Mouse (Mus musculus) neutrophil, adult 83 days (primary cell): ENCODE data around the gene Lypd4. TPM values are rescaled to one million over a fixed set of nuclear protein-coding genes. Genes with fewer than 3 reads are reported as not detected.

Source experiments
- total RNA-seq, 2 experiments: library from RNA; stranded (reverse); gene quantifications; one replicate each; pipeline ENCODE4 v1.2.4; 2023

Gene Lypd4
- total RNA-seq: not detected

DNA sequence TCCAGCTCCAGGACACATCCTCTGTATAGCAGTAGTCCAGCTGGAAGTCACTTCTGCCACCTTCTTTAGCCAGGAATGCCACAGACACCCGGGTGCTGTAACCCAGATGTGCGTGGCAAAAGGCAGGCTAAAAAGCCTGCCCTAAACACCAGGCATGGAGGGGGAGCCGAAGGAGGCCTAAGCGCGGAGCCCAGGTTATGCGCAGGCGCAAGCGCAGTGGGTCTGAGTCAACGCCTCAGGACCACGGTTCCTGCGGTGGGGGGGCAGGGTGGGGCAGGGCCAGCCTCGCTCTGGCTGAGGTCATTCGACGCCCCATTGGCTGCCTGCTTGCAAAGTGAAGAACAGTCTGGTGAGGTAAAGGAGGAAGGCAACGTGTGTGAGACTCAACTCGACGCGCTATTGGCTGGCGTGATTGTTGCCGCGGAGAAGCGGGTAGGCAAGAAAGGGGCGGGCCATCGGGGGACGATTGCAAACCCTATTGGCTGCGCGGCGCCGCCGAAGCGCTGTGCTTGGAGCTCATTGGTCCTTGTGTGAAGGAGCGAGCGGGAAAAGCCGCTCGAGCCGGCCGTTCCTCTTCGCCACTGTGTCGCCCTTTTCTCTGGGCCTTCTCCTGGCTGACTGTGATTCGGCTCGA lies at the start of gene Lypd4, which contains the start of gene Dmrtc2:
Lypd4 (minus strand) TSS at position 410 of the 634 bp plus-strand sequence.
Dmrtc2 (plus strand) TSS at position 526 of the 634 bp plus-strand sequence.

DNA sequence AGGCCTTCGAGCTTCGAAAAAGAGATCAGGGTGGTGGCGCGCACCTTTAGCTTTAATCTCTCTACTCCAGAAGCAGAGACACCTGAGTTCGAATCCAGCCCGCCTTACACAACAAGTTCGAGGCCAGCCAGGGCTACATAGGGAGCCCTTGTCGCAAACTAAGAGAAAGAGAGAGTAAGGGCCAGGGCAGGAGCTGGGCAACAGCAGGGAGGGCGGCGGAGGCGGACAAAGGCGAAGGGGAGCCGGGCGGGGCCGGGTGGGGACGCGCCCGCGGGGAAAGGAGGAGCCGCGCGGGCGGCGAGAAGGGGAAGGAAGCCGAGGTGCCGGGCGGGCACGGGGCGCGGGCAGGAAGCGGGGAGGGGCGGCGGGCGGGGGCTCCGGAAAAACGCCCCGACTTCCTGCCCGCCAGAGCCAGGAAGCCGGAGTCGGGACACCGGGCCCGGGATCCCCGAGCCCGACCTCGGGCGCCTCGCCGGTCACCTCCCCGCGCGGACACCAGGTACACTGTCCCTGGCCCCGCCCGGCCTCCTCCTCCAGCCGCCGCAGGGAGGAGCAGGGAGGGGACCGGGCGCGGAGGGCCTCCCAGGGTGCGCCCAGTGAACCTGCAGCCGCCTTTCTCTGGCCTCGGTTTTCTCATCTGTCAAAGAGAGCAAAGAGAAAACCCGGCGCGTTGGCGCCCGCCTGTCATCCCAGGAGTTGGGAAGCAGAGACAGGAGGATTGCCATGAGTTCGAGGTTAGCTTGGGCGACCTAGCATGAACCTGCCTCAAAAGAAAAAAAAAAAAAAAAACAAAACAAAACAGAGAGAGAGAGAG lies 33.1 kb upstream of the Lypd4 start, which contains the start of gene Arhgef1:
Arhgef1 (plus strand) TSS at position 283 of the 814 bp plus-strand sequence.

DNA sequence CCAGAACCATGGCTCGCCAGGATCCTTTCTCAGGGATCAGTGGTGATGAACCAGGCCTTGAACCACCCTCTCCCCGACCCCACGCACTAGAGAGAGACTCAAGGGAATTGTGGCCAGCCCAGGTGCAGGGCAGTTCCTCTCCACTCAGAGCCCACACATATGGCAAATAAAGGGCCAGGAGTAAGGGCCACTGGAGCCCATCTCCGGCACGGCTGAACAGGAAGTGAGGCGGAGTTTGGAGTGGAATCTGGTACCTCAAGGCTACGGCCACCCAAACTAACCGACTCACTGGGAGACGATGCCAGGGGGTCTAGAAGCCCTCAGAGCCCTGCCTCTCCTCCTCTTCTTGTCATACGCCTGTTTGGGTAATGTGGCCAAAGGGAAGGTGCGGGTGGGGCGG lies 27.5 kb upstream of the Lypd4 start, which contains the start of gene Cd79a:
Cd79a (plus strand) TSS at position 158 of the 400 bp plus-strand sequence.

DNA sequence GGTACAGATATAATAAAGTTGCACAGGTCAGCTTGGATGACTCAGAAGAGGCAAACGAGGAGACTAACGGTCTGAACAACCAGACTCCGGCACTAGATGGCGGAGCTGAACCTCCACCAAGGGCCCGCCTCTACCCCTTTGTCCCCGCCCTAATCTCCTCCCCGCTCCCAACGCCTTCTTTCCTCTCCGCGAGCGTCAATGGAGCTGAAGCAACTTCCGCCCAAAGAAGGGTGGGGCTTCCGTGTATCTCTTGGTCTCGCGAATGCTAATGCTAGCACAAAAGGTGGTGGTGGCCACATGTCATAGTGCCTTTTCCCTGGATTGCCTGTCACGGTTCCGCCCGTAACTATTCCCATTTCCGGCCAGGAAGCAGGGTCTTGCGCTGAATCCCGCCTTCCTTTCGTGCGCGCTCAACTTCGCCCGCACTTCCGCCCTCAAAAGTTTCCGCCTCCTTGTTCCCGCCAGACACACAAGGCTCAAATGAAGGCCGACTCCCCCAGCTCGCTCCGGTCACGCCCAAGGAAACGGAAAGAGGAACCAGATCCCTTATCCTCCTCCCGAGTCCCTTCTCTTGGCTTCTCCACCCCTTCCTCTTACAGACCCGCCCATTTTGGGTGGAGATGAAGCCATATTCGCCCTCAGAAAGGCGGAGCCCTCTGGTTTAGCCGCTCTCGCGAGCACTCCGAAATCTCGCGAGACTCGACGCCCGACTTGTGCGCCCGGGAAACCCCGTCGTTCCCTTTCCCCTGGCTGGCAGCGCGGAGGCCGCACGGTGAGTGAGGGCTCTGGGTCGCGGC lies 14.4 kb upstream of the Lypd4 start, which contains the start of gene Rps19:
Rps19 (plus strand) TSS at position 476 of the 797 bp plus-strand sequence.

DNA sequence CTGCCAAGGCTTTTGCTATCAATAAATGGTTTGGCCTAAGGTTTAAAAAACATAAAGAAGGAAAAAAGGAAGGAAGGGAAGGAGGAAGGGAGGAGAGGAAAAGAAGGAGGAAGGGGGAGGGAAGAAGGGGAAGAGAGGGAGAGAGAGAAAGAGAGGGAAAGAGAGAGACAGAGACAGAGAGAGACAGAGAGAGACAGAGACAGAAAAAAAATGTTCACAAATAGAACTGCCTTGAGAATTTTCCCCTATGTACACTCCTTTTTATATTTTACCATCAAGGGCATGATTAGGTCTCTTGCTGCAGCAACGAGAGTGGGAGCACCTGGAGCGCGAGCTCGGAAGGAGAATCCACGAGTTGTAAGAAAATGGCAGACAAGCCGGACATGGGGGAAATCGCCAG lies 7.8 kb downstream of the Lypd4 start, which contains the start of gene Gm9844:
Gm9844 (plus strand) TSS at position 301 of the 400 bp plus-strand sequence.

Other genes starting within 250 kb of the Lypd4 start
- gene Lypd3, start 233.4 kb downstream of the Lypd4 start, total RNA-seq: not detected
- gene Tex101, start 193.3 kb downstream of the Lypd4 start, total RNA-seq: not detected
- 1 to 10 TPM in 1 of 2 experiments, not detected in 1; 1.4 TPM for gene BC049730, start 160.7 kb downstream of the Lypd4 start, total RNA-seq
- 1 to 10 TPM; 7.2 to 7.3 TPM for gene Gm4763, start 143.0 kb downstream of the Lypd4 start, total RNA-seq
- 1,000 to 10,000 TPM; 1,228 to 1,288 TPM for gene Cd177, start 109.6 kb downstream of the Lypd4 start, total RNA-seq
- 10 to 100 TPM; 68.3 to 68.8 TPM for gene Ceacam10, start 92.7 kb downstream of the Lypd4 start, total RNA-seq
- gene Gm9844, start 7.7 kb downstream of the Lypd4 start, total RNA-seq: not detected
- not detected for gene Dmrtc2, start 116 bp upstream of the Lypd4 start, total RNA-seq
- 100 to 1,000 TPM; 831 to 832 TPM for gene Rps19, start 14.4 kb upstream of the Lypd4 start, total RNA-seq
- gene Cd79a, start 27.4 kb upstream of the Lypd4 start, total RNA-seq: 1 to 10 TPM; 5.4 to 6.3 TPM
- 100 to 1,000 TPM; 583 to 627 TPM for gene Arhgef1, start 33.0 kb upstream of the Lypd4 start, total RNA-seq
- not detected for gene Gm4881, start 74.6 kb upstream of the Lypd4 start, total RNA-seq
- 100 to 1,000 TPM; 126 to 141 TPM for gene Rabac1, start 102.8 kb upstream of the Lypd4 start, total RNA-seq
- 100 to 1,000 TPM; 189 to 210 TPM for gene Atp1a3, start 136.0 kb upstream of the Lypd4 start, total RNA-seq
- gene Grik5, start 202.4 kb upstream of the Lypd4 start, total RNA-seq: 1 to 10 TPM; 3.0 TPM
- gene Zfp574, start 202.6 kb upstream of the Lypd4 start, total RNA-seq: 10 to 100 TPM; 14.5 to 15.8 TPM